Mouse (Mus musculus) limb, embryonic 13.5 days (tissue): ENCODE results near the gene Atg4b. TPM values are rescaled to one million over a fixed set of nuclear protein-coding genes. Genes with fewer than 3 reads are reported as not detected.

ENCODE experiments used
- ATAC-seq: fragments of 200-750 bp; cut with Nextera tagmentation; 2 replicates; pipeline ENCODE4 v1.8.0; 2017; ENCODE audit warnings: low read depth, moderate number of reproducible peaks, moderate TSS enrichment; ENCODE audit not compliant: low FRiP score
- H3K27ac ChIP-seq: fragments of 300-500 bp; sonication (generic); 2 replicates; pipeline ENCODE4 v1.5.1; 2015; ENCODE audit warnings: inconsistent platforms, mild to moderate bottlenecking, moderate library complexity
- H3K27me3 ChIP-seq: fragments of 300-500 bp; sonication (generic); 2 replicates; pipeline ENCODE4 v1.6.1; 2015; ENCODE audit warnings: mild to moderate bottlenecking, inconsistent platforms
- H3K36me3 ChIP-seq: fragments of 300-500 bp; sonication (generic); 2 replicates; pipeline ENCODE4 v1.6.1; 2015; ENCODE audit warnings: inconsistent platforms, mild to moderate bottlenecking, moderate library complexity
- H3K4me1 ChIP-seq: fragments of 300-500 bp; sonication (generic); 2 replicates; pipeline ENCODE4 v1.6.1; 2015; ENCODE audit warnings: inconsistent platforms
- H3K4me2 ChIP-seq: fragments of 300-500 bp; sonication (generic); replicated peaks from 2 replicates; pipeline ENCODE4 v1.6.1; 2015; ENCODE audit warnings: inconsistent platforms, mild to moderate bottlenecking, moderate library complexity
- H3K4me3 ChIP-seq: fragments of 300-500 bp; sonication (generic); 2 replicates; pipeline ENCODE4 v1.5.1; 2015; ENCODE audit warnings: moderate library complexity, mild to moderate bottlenecking, inconsistent platforms
- H3K9ac ChIP-seq: fragments of 300-500 bp; sonication (generic); 2 replicates; pipeline ENCODE4 v1.6.1; 2015; ENCODE audit warnings: mild to moderate bottlenecking, inconsistent platforms
- H3K9me3 ChIP-seq: fragments of 300-500 bp; sonication (generic); 2 replicates; pipeline ENCODE4 v1.6.1; 2016; ENCODE audit warnings: inconsistent platforms
- WGBS: fragments of 180-500 bp; shearing (Covaris S2); methylation state at CpG from one replicate; pipeline ENCODE4 v1.1.7; 2015; 5-methylcytosine and 5-hydroxymethylcytosine counted together
- polyA plus RNA-seq: library from polyadenylated mRNA; unstranded; fragments of >200 nt; fragmentation: Nextera tagmentation; extraction: Ambion mirVana; gene quantifications from 2 replicates; pipeline ENCODE4 v1.2.1, GENCODE M21; 2015

Gene Atg4b
- 88.0 and 99.4 TPM in 2 replicates for polyA plus RNA-seq

GRCm38 (mm10) chr1:93751290-93751689 lies at the start of gene Atg4b:
TSS of gene Atg4b (plus strand) at chr1:93751500.
- no peak within 1 kb of the TSS for H3K4me3 ChIP-seq
- no peaks in the 10 kb centered on the region for H3K27me3 ChIP-seq

GRCm38 (mm10) chr1:93702106-93702505 lies 49.2 kb upstream of the Atg4b start:
- Histone ChIP-seq H3K4me2 (no peak overlapping the region), H3K4me3 (no peak overlapping the region), H3K27me3 (no peaks in the 10 kb centered on the region), H3K9me3 (no peaks in the 10 kb centered on the region), H3K9ac (no peak overlapping the region), H3K36me3 (peaks cover 36% of the 10 kb centered on the region), H3K4me1 (peaks cover 7% of the 10 kb centered on the region; the same call in 1 of the 2 replicates), H3K27ac (no peak overlapping the region)
- 82% methylated on average over 1 of the region's 1 CpGs for WGBS
- no peak for ATAC-seq

More at GRCm38 (mm10) chr1:93751290-93751689, at the start of gene Atg4b:
- no peaks in the 10 kb centered on the region for H3K9me3 ChIP-seq
- 84% methylated on average over 6 of the region's 6 CpGs for WGBS
- no peak for ATAC-seq
- H3K4me2 ChIP-seq: no peak within 1 kb of the TSS
- H3K27ac ChIP-seq: no peak within 1 kb of the TSS
- no peak within 1 kb of the TSS for H3K9ac ChIP-seq
- H3K4me1 ChIP-seq: peaks cover 15% of the 10 kb centered on the region
- peaks cover 29% of the 10 kb centered on the region for H3K36me3 ChIP-seq

GRCm38 (mm10) chr1:93703472-93704048 lies 47.7 kb upstream of the Atg4b start:
- no peaks in the 10 kb centered on the region for H3K9me3 ChIP-seq
- H3K27ac ChIP-seq: no peak overlapping the region
- peaks cover 38% of the 10 kb centered on the region for H3K36me3 ChIP-seq
- H3K9ac ChIP-seq: no peak overlapping the region
- no peak overlapping the region for H3K4me2 ChIP-seq
- H3K4me3 ChIP-seq: no peak overlapping the region
- WGBS: 89% methylated on average over 10 of the region's 10 CpGs
- H3K4me1 ChIP-seq: 0 out of 2 replicates have a peak, but pooled peaks cover 3% of the 10 kb centered on the region
- no peak for ATAC-seq
- H3K27me3 ChIP-seq: no peaks in the 10 kb centered on the region

GRCm38 (mm10) chr1:93704341-93704740 lies 47.0 kb upstream of the Atg4b start:
- 93% methylated on average over 9 of the region's 9 CpGs for WGBS
- no peak overlapping the region for H3K27ac ChIP-seq
- H3K4me3 ChIP-seq: no peak overlapping the region
- H3K9ac ChIP-seq: no peak overlapping the region
- H3K4me1 ChIP-seq: 0 out of 2 replicates have a peak, but pooled peaks cover 1% of the 10 kb centered on the region
- peaks cover 40% of the 10 kb centered on the region for H3K36me3 ChIP-seq
- no peak overlapping the region for H3K4me2 ChIP-seq
- no peaks in the 10 kb centered on the region for H3K27me3 ChIP-seq
- no peak for ATAC-seq
- H3K9me3 ChIP-seq: no peaks in the 10 kb centered on the region

- Histone ChIP-seq H3K9me3 (no peaks in the 10 kb centered on the region), H3K4me3 (no peak overlapping the region), H3K4me1 (no peaks in the 10 kb centered on the region), H3K4me2 (no peak overlapping the region), H3K9ac (no peak overlapping the region), H3K27ac (no peak overlapping the region), H3K36me3 (peaks cover 43% of the 10 kb centered on the region), H3K27me3 (no peaks in the 10 kb centered on the region)
- ATAC-seq: no peak
- WGBS: 76% methylated on average over 3 of the region's 3 CpGs
Observed at GRCm38 (mm10) chr1:93705389-93705788, 45.9 kb upstream of the Atg4b start.

GRCm38 (mm10) chr1:93716166-93716565 lies 35.1 kb upstream of the Atg4b start:
- Histone ChIP-seq H3K27ac (no peak overlapping the region), H3K9ac (no peak overlapping the region), H3K4me3 (no peak overlapping the region), H3K9me3 (no peaks in the 10 kb centered on the region), H3K4me1 (no peaks in the 10 kb centered on the region), H3K27me3 (no peaks in the 10 kb centered on the region), H3K4me2 (no peak overlapping the region), H3K36me3 (peaks cover 54% of the 10 kb centered on the region)
- ATAC-seq: no peak
- WGBS: 87% methylated on average over 2 of the region's 2 CpGs

GRCm38 (mm10) chr1:93721557-93721956 lies 29.7 kb upstream of the Atg4b start:
- no peak for ATAC-seq
- H3K27me3 ChIP-seq: no peaks in the 10 kb centered on the region
- no peak overlapping the region for H3K4me2 ChIP-seq
- H3K9me3 ChIP-seq: no peaks in the 10 kb centered on the region
- H3K4me3 ChIP-seq: no peak overlapping the region
- no peaks in the 10 kb centered on the region for H3K4me1 ChIP-seq
- H3K27ac ChIP-seq: no peak overlapping the region
- WGBS: 69% methylated on average over 7 of the region's 7 CpGs
- peaks cover 34% of the 10 kb centered on the region for H3K36me3 ChIP-seq
- no peak overlapping the region for H3K9ac ChIP-seq

GRCm38 (mm10) chr1:93724623-93725022 lies 26.7 kb upstream of the Atg4b start:
- no peaks in the 10 kb centered on the region for H3K4me1 ChIP-seq
- H3K4me2 ChIP-seq: no peak overlapping the region
- 88% methylated on average over 3 of the region's 3 CpGs for WGBS
- no peak overlapping the region for H3K9ac ChIP-seq
- no peak for ATAC-seq
- H3K27ac ChIP-seq: no peak overlapping the region
- H3K9me3 ChIP-seq: no peaks in the 10 kb centered on the region
- no peaks in the 10 kb centered on the region for H3K27me3 ChIP-seq
- peaks cover 32% of the 10 kb centered on the region for H3K36me3 ChIP-seq
- no peak overlapping the region for H3K4me3 ChIP-seq

- Histone ChIP-seq H3K9me3 (no peaks in the 10 kb centered on the region), H3K27me3 (no peaks in the 10 kb centered on the region), H3K9ac (no peak overlapping the region), H3K27ac (no peak overlapping the region), H3K4me2 (no peak overlapping the region), H3K4me1 (no peaks in the 10 kb centered on the region), H3K36me3 (peaks cover 32% of the 10 kb centered on the region), H3K4me3 (no peak overlapping the region)
- no peak for ATAC-seq
- 96% methylated on average over 5 of the region's 5 CpGs for WGBS
Observed at GRCm38 (mm10) chr1:93725665-93726064, 25.6 kb upstream of the Atg4b start.

- Histone ChIP-seq H3K36me3 (peaks cover 32% of the 10 kb centered on the region), H3K9me3 (no peaks in the 10 kb centered on the region), H3K4me3 (no peak overlapping the region), H3K4me2 (no peak overlapping the region), H3K4me1 (no peaks in the 10 kb centered on the region), H3K27ac (no peak overlapping the region), H3K9ac (no peak overlapping the region), H3K27me3 (no peaks in the 10 kb centered on the region)
- WGBS: 91% methylated on average over 3 of the region's 3 CpGs
- no peak for ATAC-seq
Observed at GRCm38 (mm10) chr1:93726116-93726515, 25.2 kb upstream of the Atg4b start.

GRCm38 (mm10) chr1:93726974-93727373 lies 24.3 kb upstream of the Atg4b start:
- H3K9ac ChIP-seq: no peak overlapping the region
- no peak overlapping the region for H3K4me3 ChIP-seq
- peaks cover 32% of the 10 kb centered on the region for H3K36me3 ChIP-seq
- no peaks in the 10 kb centered on the region for H3K9me3 ChIP-seq
- H3K27ac ChIP-seq: no peak overlapping the region
- no peak for ATAC-seq
- H3K27me3 ChIP-seq: no peaks in the 10 kb centered on the region
- H3K4me1 ChIP-seq: 0 out of 2 replicates have a peak, but pooled peaks cover 3% of the 10 kb centered on the region
- WGBS: 72% methylated on average over 3 of the region's 3 CpGs
- no peak overlapping the region for H3K4me2 ChIP-seq

- no peak overlapping the region for H3K4me2 ChIP-seq
- H3K4me3 ChIP-seq: no peak overlapping the region
- 92% methylated on average over 5 of the region's 5 CpGs for WGBS
- H3K27me3 ChIP-seq: no peaks in the 10 kb centered on the region
- H3K36me3 ChIP-seq: peaks cover 13% of the 10 kb centered on the region
- H3K9ac ChIP-seq: no peak overlapping the region
- H3K4me1 ChIP-seq: 0 out of 2 replicates have a peak, but pooled peaks cover 6% of the 10 kb centered on the region
- no peak overlapping the region for H3K27ac ChIP-seq
- no peaks in the 10 kb centered on the region for H3K9me3 ChIP-seq
- ATAC-seq: no peak
Observed at GRCm38 (mm10) chr1:93731103-93731502, 20.2 kb upstream of the Atg4b start.

GRCm38 (mm10) chr1:93731880-93732281 lies 19.4 kb upstream of the Atg4b start:
- Histone ChIP-seq H3K4me3 (no peak overlapping the region), H3K27ac (no peak overlapping the region), H3K4me1 (0 out of 2 replicates have a peak, but pooled peaks cover 6% of the 10 kb centered on the region), H3K36me3 (peaks cover 10% of the 10 kb centered on the region), H3K9me3 (no peaks in the 10 kb centered on the region), H3K27me3 (no peaks in the 10 kb centered on the region), H3K4me2 (no peak overlapping the region), H3K9ac (no peak overlapping the region)
- 20% methylated on average over 3 of the region's 3 CpGs for WGBS
- ATAC-seq: no peak
